17 mouse cellular contexts compared by ENCODE assay signal in the genomic region with DNA sequence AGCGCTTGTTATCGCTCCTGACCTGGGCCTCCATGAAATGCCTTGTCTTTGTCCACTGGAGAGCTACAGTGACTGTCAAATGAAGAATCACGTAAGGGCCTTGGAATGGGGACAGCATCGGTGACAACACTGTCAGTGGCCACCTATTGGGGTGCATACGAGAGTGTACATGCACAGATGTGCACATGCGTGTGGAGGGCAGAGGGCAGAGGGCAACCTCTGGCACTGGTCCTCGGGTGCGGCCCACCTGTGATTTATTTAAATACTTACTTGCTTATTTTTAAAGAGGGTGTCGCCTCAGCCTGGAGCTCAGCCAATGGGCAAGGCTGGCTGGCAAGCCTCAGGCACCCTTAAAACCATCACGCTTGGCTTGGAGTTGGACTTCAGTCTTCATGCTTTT. TPM values are rescaled to one million over a fixed set of nuclear protein-coding genes. Genes with fewer than 3 reads are reported as not detected.
"Had no signal": no experiment of that assay in that cellular context is flagged by ENCODE, and none has a peak within 500 bp of the region (broad histone marks: within the 10 kb centered on the region; RNA-seq: fewer than 3 reads in every experiment).

No protein-coding gene starts in this region.

- H3K4me1 ChIP-seq: limb, embryonic 12.5 days; midbrain, embryonic 12.5 days; neural tube, embryonic 13.5 days had no signal

- H3K4me2 ChIP-seq: limb, embryonic 12.5 days; lung, embryonic 14.5 days; midbrain, embryonic 12.5 days; neural tube, embryonic 13.5 days had no signal

- H3K36me3 ChIP-seq: limb, embryonic 12.5 days; midbrain, embryonic 12.5 days; neural tube, embryonic 13.5 days had no signal

- H3K9ac ChIP-seq: limb, embryonic 12.5 days; liver, embryonic 14.5 days; lung, embryonic 14.5 days; midbrain, embryonic 12.5 days; neural tube, embryonic 13.5 days had no signal

- H3K27me3 ChIP-seq: limb, embryonic 12.5 days; midbrain, embryonic 12.5 days; neural tube, embryonic 13.5 days had no signal

- H3K4me3 ChIP-seq: limb, embryonic 12.5 days; midbrain, embryonic 12.5 days; neural tube, embryonic 13.5 days had no signal

- H3K27ac ChIP-seq: liver, embryonic 14.5 days; midbrain, embryonic 12.5 days; neural tube, embryonic 13.5 days had no signal

- ATAC-seq: intestine, embryonic 16.5 days; midbrain, embryonic 16.5 days had no signal

- DNase-seq: kidney, adult 2 months; kidney, postnatal 36 days; layer of hippocampus, adult 9-11 months; layer of hippocampus, postnatal 36 days; lung, embryonic 14.5 days; lung, postnatal 14 days; retina, postnatal 1 day; right cerebral cortex, postnatal 4 days; spleen, adult 18-20 months; thymus, postnatal 36 days had no signal

- H3K9me3 ChIP-seq: limb, embryonic 12.5 days; midbrain, embryonic 12.5 days; neural tube, embryonic 13.5 days had no signal

RNA-seq across cellular contexts. Expression of gene Ptgis, which starts 22.0 kb away (rescaled TPM):
- total RNA-seq: megakaryocyte-erythroid progenitor cell, adult 5-6 weeks had no signal
